ENCODE assay signal across 35 mouse cellular contexts in the genomic region with DNA sequence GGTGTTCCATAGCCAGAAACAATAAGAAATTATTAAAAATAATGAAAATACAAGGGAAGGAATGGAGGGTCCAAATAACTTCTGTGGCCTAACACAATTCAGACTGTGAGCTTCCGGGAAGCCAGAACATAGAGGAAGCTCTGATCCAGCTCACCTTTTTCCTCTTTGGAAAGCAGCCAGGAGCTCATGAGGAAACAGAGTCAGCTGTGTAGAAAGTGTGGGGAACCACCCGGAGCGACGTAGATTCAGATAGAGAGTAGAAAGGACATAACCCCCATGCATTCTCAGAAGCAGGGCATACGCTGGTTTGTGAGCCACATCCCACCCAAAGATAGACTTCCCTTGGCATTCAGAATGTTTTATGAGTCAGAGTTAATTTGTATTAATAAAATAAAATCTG.
"Had no signal": no experiment of that assay in that cellular context is flagged by ENCODE, and none has a peak within 500 bp of the region (broad histone marks: within the 10 kb centered on the region; RNA-seq: fewer than 3 reads in every experiment).

No protein-coding gene starts in this region.

- H3K9ac ChIP-seq: heart, embryonic 12.5 days; heart, embryonic 13.5 days; heart, embryonic 15.5 days; hindbrain, embryonic 12.5 days; hindbrain, embryonic 13.5 days; hindbrain, embryonic 14.5 days; hindbrain, embryonic 15.5 days; intestine, embryonic 15.5 days; kidney, embryonic 15.5 days had no signal

- ATAC-seq: hindbrain, embryonic 16.5 days; hindbrain, postnatal 0 days; inflammation-experienced regulatory T-cells, adult 6 months; intestine, embryonic 15.5 days; intestine, embryonic 16.5 days; intestine, postnatal 0 days had no signal

- H3K27me3 ChIP-seq: heart, embryonic 12.5 days; heart, embryonic 13.5 days; heart, embryonic 15.5 days; hindbrain, embryonic 12.5 days; hindbrain, embryonic 13.5 days; hindbrain, embryonic 15.5 days; intestine, embryonic 15.5 days; kidney, embryonic 15.5 days had no signal

- H3K4me3 ChIP-seq: heart, embryonic 10.5 days; heart, embryonic 12.5 days; heart, embryonic 13.5 days; heart, embryonic 15.5 days; hindbrain, embryonic 10.5 days; hindbrain, embryonic 12.5 days; hindbrain, embryonic 13.5 days; hindbrain, embryonic 15.5 days; intestine, embryonic 15.5 days; kidney, embryonic 15.5 days; layer of hippocampus, adult 2 months had no signal

- DNase-seq: heart, postnatal 10 days; heart, postnatal 14 days; heart, postnatal 36 days; heart, postnatal 4 days; kidney, adult 11 months; kidney, adult 18-20 months; kidney, adult 2 months; kidney, adult 8-10 months; kidney, adult 9 months; kidney, postnatal 10 days; kidney, postnatal 14 days; kidney, postnatal 25 days; kidney, postnatal 36 days; kidney, postnatal 4 days; layer of hippocampus, adult 9-11 months; layer of hippocampus, postnatal 36 days had no signal

- H3K9me3 ChIP-seq: heart, embryonic 10.5 days; heart, embryonic 12.5 days; heart, embryonic 13.5 days; heart, embryonic 15.5 days; hindbrain, embryonic 10.5 days; hindbrain, embryonic 12.5 days; hindbrain, embryonic 13.5 days; hindbrain, embryonic 15.5 days; intestine, embryonic 15.5 days; kidney, embryonic 15.5 days had no signal

- H3K4me1 ChIP-seq: heart, embryonic 15.5 days; kidney, embryonic 15.5 days had no signal

- H3K36me3 ChIP-seq: heart, embryonic 10.5 days; heart, embryonic 12.5 days; heart, embryonic 13.5 days; heart, embryonic 15.5 days; hindbrain, embryonic 10.5 days; hindbrain, embryonic 12.5 days; hindbrain, embryonic 13.5 days; hindbrain, embryonic 15.5 days; intestine, embryonic 15.5 days; kidney, embryonic 15.5 days had no signal

- H3K27ac ChIP-seq: heart, embryonic 10.5 days; heart, embryonic 13.5 days; heart, embryonic 15.5 days; hindbrain, embryonic 10.5 days; hindbrain, embryonic 12.5 days; hindbrain, embryonic 13.5 days; hindbrain, embryonic 14.5 days; hindbrain, embryonic 15.5 days; hindbrain, postnatal 0 days; intestine, embryonic 15.5 days; kidney, embryonic 15.5 days; kidney, postnatal 0 days; layer of hippocampus, adult 2 months had no signal

- H3K4me2 ChIP-seq: heart, embryonic 11.5 days; heart, embryonic 12.5 days; heart, embryonic 13.5 days; heart, embryonic 15.5 days; hindbrain, embryonic 12.5 days; hindbrain, embryonic 13.5 days; hindbrain, embryonic 14.5 days; hindbrain, embryonic 15.5 days; intestine, embryonic 15.5 days; kidney, embryonic 15.5 days had no signal
